Mouse (Mus musculus): ENCODE results near the gene Ptprk.

The Ptprk gene

GRCm38 (mm10) chr10:28542754-28543153, 468.1 kb downstream of the Ptprk start:
- DNase-seq (ENCODE audit: low spot score in 2 of 2) = no peak

- no peak for DNase-seq (ENCODE audit: low spot score in 2 of 2)
These were observed 475.9 kb downstream of the Ptprk start for GRCm38 (mm10) chr10:28550549-28550948.

- no peak for DNase-seq (ENCODE audit: low spot score in 2 of 2)
These were observed 477.4 kb downstream of the Ptprk start for GRCm38 (mm10) chr10:28552068-28552467.

DNA sequence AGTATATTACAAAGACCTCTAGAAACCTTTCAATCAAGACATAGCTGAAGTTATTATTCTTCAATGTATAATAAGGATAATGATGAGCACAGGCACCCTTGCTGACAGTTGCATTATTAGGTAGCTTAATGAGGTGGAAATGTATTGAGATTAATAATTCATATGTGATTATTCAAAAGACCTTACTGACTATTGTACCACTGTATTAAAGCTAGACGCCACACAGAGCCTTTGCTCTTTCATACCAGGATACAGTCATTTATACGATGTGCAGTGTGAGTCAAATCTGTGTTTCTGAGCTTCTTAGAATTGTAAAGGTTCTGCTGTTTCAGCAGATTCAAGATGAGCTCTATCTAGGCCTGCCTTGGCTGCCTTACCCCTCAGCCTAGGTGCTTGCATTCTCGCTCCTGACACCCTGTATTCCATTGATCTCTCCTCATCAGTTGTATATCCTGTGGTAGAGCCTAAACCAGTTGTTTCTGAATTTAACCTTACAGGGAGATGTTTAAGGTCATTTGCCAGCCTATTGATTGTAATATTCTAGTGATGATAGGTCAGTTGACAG, 489.6 kb downstream of the Ptprk start:
- no peak for DNase-seq (ENCODE audit: low spot score in 2 of 2)

DNA sequence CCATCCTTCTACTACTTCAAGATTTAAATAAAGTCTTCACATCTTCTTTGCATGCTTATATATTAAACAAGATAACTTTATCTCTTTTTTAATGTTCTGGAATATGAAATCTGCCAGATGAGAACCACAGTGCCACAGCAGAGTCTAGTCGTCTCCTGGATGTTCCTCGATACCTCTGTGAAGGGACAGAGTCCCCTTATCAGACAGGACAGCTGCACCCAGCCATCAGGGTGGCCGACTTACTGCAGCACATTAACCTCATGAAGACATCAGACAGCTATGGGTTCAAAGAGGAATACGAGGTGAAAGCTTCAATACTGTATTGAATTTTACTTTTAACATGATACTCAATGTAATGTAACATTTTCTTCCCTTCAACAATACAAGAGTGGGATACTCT, 491.8 kb downstream of the Ptprk start:
- no peak for DNase-seq (ENCODE audit: low spot score in 2 of 2)

DNA sequence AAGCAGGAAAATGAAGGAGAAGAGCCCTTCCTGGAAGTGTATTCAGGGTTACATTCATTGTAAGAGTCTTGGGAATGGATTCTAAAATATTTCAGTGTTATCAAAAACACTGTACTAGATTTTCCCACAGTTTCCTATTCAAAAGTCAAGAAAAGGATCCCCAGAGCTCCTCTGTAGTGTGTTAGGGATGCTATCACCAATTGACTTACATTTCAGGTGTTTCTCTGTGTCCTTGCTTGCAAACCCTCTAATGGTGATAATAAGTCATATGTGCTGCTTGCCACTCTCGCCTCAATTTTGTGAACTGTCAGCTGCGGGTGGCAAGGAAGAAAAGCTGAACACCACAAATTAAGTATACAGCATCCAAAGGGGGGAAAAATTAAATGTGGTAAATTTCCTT, 492.2 kb downstream of the Ptprk start:
- no peak for DNase-seq (ENCODE audit: low spot score in 2 of 2)

DNA sequence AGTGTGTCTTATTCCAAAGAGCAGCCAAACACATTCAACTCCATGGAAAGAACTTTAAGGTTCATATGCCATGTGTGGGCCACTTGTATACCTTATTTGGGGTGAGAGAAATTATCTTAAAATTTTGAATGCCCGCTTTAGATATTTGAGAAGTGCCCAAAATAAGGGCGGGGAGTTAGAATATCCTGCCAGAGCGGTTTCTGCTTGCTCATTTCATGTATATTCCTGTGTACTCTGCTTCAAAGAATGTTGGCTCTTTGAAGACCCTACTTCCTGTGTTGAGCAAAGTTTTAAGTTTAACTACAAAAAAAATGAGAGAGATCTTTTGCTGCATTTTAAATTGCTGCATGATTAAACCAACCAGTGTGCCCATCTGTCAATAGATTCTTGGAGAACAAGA, 492.8 kb downstream of the Ptprk start:
- DNase-seq (ENCODE audit: low spot score in 2 of 2) = no peak

GRCm38 (mm10) chr10:28568047-28568446, 493.4 kb downstream of the Ptprk start:
- no peak for DNase-seq (ENCODE audit: low spot score in 2 of 2)

DNA sequence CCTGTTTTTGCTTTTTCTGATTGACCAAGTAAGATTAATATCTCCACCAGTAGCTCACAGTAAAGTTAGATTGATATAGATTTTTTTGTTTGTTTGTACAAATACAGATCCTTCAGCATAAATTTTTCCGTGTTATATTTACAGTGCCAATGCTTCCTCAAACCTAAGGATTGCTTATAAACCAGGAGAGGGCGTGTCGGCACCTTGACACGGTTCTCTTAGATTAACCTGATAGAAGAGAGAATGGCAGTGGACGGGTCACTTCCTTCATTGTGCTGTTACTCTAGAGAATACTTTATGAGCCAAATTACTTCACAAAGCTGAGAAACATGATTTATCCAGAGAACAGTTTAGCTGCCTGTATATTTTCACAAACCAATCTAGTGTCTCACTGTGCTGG, 505.0 kb downstream of the Ptprk start:
- DNase-seq (ENCODE audit: low spot score in 2 of 2) = no peak

DNA sequence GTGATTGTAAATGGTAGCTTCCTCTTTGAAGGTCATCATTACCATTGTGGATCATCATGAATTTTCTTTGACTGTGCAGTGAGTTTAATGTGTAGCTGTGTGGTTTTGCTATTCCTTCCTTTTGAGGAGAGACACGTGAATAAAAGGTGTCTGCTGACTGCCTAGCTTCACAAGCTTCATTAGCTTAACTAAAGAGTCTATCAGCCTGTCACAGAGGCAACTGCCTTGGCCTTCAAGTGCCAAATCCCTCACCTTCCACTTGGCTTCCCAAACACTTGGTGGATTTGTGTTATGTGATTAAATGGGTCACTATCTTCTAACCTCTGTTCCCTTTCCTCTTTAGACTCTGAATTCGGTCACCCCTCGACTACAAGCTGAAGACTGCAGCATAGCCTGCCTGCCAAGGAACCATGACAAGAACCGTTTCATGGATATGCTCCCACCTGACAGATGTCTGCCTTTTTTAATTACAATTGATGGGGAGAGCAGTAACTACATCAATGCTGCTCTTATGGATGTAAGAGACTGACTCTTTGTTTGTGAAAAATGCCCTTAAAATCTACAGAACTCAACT, 512.0 kb downstream of the Ptprk start:
- no peak for DNase-seq (ENCODE audit: low spot score in 2 of 2)

DNA sequence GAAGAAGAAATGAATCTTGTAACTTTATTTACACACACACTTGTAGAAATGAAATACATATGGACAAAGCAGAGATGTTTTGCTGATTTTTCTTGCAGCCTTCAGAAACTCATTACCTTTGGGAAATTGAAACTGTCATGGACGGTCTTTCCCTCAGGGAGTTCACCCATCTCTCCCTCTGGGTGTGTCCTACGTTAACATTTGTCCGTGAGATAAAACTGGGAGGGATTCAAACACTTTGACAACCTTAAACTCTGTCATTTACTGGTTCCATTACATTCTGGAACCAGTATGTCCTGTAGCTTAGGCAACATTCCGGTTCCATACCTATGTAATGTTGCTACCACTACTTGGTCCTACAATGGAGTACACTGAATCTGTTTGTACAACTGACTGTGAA, 513.8 kb downstream of the Ptprk start:
- DNase-seq (ENCODE audit: low spot score in 2 of 2) = no peak

DNA sequence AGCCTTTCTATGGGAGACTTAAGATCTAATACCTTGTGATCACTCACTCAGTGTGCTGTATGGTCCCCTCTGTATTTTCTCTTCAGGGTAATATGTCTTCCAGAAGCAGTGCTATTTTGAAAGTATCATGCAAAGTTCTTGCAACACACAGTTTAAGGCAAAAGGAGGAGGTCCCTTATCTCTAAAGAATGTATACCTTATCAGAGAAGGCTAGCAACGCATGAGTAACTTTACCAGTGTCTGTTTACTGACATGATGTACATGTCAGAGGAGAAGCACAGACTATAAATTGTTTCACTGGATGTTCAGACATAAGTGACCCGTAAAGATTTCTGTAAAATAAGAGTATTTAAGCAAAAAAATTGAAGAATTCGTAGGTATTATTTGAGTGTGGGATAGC, 516.2 kb downstream of the Ptprk start:
- DNase-seq (ENCODE audit: low spot score in 2 of 2) = no peak

- no peak for DNase-seq (ENCODE audit: low spot score in 2 of 2)
These were observed 519.1 kb downstream of the Ptprk start for GRCm38 (mm10) chr10:28593566-28594292.

- no peak for DNase-seq (ENCODE audit: low spot score in 2 of 2)
These were observed 522.3 kb downstream of the Ptprk start for GRCm38 (mm10) chr10:28596897-28597296.

DNA sequence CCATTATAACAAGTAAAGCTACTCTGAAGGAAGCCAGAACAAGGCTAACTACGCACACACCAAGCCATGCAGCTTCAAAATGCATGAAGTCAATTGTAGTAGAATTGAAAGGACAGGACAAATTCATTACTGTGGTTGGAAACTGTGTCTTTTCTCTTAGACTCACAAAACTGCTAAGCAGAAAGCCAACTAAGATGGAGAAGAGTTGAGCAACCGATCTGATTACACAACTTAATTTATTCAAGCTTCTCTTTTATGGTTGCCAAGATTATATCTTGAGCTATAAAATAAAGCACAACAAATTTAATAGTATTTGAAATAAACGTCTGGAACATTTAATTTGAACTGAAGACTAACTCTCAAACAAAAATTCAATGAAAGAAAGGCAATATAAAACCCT, 534.5 kb downstream of the Ptprk start:
- DNase-seq (ENCODE audit: low spot score in 2 of 2) = no peak

GRCm38 (mm10) chr10:28614396-28614795, 539.8 kb downstream of the Ptprk start:
- no peak for DNase-seq (ENCODE audit: low spot score in 2 of 2)

- no peak for DNase-seq (ENCODE audit: low spot score in 2 of 2)
These were observed 542.6 kb downstream of the Ptprk start for GRCm38 (mm10) chr10:28617203-28617602.

DNA sequence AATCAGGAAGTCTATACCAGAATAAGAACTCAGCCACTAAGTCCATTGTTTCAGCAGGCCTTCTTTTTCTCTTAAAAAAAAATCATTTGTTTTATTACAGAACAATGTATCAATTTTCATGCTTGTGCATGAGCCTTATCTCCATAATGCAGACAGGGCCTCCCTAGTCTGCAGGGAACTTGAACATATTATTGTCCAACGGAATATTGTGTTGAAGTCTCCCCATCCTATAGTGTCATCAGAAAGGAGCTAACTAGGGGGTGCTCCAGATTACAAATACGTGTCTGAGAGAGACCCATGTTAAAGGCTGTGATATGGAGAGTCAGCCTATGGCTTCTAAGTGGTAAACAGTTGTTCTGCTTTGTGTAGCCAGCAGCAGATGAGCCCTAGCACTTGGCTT, 543.4 kb downstream of the Ptprk start:
- no peak for DNase-seq (ENCODE audit: low spot score in 2 of 2)

DNA sequence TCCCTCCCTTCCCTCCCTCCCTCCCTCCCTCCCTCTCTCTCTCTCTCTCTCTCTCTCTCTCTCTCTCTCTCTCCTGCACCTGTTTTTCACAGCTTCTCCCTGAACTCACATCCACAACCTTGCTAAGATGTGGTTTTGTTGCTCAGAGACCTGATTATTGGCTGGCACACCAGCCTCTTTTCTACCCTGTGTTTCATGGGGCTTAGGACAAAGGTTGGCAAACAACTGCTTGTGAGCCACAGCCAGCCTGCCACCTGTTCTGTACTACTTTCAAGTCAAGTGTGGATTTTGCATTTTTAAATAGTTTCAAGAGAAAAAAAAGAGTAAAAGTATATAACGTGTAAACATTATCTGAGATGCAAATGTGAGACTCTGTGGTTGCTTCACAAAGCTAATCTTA, 544.8 kb downstream of the Ptprk start:
- no peak for DNase-seq (ENCODE audit: low spot score in 2 of 2)

DNA sequence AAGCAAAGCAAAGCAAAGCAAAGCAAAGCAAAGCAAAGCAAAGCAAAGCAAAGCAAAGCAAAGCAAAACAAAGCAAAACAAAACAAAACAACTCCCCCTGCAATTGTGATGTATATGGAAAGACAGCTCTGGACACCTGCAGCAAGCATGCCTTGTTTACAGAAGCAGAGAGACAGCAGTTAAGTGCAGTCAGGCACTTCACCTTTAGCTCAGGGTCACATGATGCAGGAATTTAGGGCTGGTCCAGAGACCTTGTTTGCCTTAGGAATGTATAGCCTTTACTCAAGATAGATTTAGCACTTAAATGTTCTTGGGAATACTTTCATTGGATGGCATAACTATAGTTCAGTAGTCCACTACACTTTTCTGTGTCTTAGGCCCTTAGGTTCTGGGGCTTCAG, 561.5 kb downstream of the Ptprk start:
- DNase-seq (ENCODE audit: low spot score in 2 of 2) = no peak

DNA sequence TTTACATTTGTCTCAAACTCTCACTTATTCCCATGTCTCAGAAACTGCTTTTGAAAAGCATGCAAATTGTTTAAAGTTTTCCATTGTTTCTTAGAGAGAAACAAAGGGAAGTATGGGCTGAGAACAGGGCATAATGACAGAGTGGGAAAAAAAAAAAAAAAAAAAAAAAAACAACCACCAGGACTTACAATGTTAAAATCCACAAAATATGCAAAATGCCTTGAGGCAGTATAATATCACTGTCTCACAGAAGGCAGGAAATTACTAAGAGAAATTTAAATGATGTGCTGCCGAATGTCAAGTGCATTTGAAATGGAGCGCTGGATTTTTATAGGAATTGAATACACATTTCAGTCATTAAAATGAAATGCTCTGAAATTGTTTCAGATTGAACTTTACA, 567.3 kb downstream of the Ptprk start:
- DNase-seq (ENCODE audit: low spot score in 2 of 2) = no peak

Measured in urinary bladder, postnatal 4 days (tissue).